Mouse (Mus musculus): ENCODE measurements around the gene Mob1b. TPM values are rescaled to one million over a fixed set of nuclear protein-coding genes. Genes with fewer than 3 reads are reported as not detected.

Gene Mob1b
- polyA plus RNA-seq (2015; fragmentation: Nextera tagmentation; extraction: Ambion mirVana): 15.4 and 17.5 TPM in 2 replicates

DNA sequence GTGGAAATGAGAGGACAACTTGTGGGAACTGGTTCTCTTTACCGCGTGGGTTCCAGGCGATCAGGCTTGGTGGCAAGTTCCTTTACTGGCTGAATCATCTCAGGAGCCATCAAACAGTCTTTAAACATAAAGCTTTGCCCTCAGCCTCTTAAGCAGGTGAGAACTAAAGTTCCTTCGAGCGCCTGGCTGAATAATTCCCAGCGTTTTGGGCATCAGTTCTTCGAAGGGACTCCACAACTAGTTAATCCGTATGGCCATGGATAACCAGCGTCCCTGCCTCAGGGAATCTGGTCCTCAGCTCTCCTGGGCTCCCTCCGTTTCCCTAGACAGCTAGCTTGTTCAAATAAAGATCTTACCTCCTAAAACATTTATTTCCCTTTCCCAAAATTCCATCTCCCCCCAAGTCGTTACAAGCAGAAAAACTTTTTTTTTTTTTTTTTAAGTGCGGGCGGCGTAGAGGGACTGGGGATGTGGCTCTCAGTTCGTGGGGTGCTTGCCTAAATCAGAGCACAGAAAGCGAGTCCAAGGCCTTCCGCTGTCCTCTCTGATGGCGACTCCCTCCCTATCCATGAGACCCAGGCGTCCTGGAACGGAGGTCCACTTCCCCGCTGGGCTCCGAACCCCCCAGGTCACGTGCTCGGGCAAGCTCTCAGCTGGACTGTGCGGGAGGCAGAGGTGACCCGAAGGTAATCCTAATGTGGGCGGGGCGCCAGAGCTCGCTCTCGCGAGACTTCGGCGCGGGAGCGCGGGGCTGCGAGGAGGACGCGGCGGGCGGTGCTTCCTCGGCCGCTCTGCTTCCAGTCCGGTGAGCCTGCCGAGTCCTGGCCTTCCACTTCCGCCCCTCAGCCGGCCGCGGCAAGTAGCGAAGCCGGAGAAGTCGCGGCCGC is at the start of gene Mob1b:
Gene Mob1b (plus strand): TSS at position 740 of the 887 bp plus-strand sequence.
- Histone ChIP-seq H3K9ac (ENCODE audit: low read length) (peak within 1 kb of the TSS; percentile 92), H3K4me1 (ENCODE audit: control insufficient read depth, insufficient read depth, low read length) (peaks cover 30% of the 10 kb centered on the region), H3K4me2 (ENCODE audit: low read depth, low read length) (peak within 1 kb of the TSS; percentile 91), H3K9me3 (replicated peaks; ENCODE audit: control insufficient read depth, low read length) (no peaks in the 10 kb centered on the region), H3K27me3 (ENCODE audit: control insufficient read depth, insufficient read depth, low read length) (no peaks in the 10 kb centered on the region), H3K4me3 (ENCODE audit: low read length) (peak within 1 kb of the TSS; percentile 92), H3K36me3 (ENCODE audit: control insufficient read depth, insufficient read depth) (no peaks in the 10 kb centered on the region), H3K27ac (ENCODE audit: low read length) (peak within 1 kb of the TSS; percentile 87)
- WGBS: under 1% methylated on average over 54 of the region's 54 CpGs
- ATAC-seq (replicated peaks; ENCODE audit: extremely low read depth, insufficient read depth, low FRiP score): peak; percentile 96

DNA sequence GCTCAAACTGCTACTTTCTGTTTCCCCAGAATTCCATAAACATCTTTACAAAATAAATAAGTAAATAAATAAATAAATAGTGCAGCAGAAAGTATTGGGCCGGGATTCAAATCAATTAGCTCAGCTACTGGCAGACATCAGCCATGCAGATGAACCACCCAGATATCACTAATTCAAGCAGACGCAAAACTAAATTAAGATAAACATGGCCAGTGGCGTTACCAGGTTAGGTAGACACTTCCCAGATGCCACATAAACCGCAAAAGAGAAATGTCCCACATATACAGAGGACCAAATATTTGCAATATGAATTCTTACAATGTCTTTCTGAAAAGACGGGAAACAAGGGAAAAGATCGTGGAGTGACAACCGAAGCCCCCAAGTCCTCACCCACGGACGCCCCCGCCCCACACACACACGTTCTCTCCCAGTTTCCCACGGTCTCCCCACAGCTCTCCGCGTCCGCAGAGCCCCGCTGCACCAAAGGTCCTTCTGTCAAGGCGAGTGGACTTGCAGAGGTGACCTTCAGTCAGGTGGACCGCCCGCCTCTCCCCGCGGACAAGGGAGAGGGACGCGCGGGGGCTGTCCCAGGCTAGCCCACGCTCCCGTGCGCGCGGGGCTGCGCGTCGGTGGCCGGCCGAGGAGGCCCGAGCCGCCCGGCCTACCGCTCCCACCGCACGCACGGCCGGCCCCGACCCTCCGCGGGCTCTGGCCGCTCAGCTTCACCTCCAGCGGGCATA is 45.8 kb upstream of the Mob1b start:
- peak overlapping the region; percentile 95 for H3K4me3 ChIP-seq (ENCODE audit: low read length)
- no peaks in the 10 kb centered on the region for H3K27me3 ChIP-seq (ENCODE audit: control insufficient read depth, insufficient read depth, low read length)
- H3K9ac ChIP-seq (ENCODE audit: low read length): peak overlapping the region; percentile 94
- H3K4me1 ChIP-seq (ENCODE audit: control insufficient read depth, insufficient read depth, low read length): peaks cover 19% of the 10 kb centered on the region
- peak overlapping the region; percentile 82 for H3K4me2 ChIP-seq (ENCODE audit: low read depth, low read length)
- ATAC-seq (replicated peaks; ENCODE audit: extremely low read depth, insufficient read depth, low FRiP score): peak; percentile 26
- H3K9me3 ChIP-seq (replicated peaks; ENCODE audit: control insufficient read depth, low read length): no peaks in the 10 kb centered on the region
- H3K36me3 ChIP-seq (ENCODE audit: control insufficient read depth, insufficient read depth): peaks cover 18% of the 10 kb centered on the region
- peak overlapping the region; percentile 98 for H3K27ac ChIP-seq (ENCODE audit: low read length)
- 2% methylated on average over 34 of the region's 47 CpGs for WGBS

DNA sequence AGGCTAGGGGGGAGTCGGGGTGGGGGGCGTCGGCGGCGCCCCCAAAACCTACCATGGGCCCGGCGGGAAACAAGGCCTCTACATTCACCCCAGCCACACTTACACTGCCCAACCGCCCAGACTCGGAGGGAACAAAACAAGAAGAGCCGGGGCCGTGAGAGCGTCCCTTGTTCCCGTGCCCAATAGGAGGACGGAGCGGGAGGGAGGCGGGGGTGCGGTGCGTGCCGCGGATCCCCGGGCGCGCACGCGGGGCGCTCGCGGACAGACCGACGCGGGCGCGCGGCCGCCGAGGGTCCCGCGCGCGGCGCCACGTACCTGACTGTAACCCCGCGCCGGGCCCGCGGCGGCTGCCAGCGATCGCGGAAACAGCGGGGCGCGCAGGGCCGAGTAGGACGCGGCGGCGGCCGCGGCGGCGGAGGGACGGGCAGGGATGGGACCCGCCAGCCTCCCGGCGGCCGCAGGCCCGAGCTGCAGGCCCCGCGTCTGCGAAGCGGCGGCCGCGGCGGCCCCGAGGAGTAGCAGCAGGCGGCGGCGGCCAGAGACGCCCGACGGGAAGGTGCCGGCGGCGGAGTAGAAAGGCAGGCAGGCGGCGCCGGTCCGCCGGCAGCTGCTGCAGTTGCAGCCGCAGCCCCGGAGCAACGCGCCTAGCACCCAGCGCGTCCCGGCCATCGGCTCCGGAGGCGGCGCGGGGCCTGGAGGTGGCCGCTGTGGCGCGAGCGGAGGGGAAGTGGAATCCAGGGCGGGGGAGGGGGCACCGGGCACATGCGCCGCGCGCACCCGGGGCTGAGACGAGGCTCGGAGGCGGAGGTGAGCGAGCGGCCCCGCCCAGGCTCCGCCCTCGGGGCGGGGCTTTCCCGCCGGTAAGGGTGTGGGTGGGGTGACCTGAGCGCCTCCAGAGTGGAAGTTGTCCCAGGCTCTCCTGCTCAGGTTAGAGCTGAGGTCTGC is 44.9 kb upstream of the Mob1b start, which contains the start of gene Grsf1:
Gene Grsf1 (minus strand): TSS at position 729 of the 945 bp plus-strand sequence.
- Histone ChIP-seq H3K4me2 (ENCODE audit: low read depth, low read length) (peak within 1 kb of the TSS; percentile 82), H3K27ac (ENCODE audit: low read length) (peak within 1 kb of the TSS; percentile 98), H3K9ac (ENCODE audit: low read length) (peak within 1 kb of the TSS; percentile 94), H3K9me3 (replicated peaks; ENCODE audit: control insufficient read depth, low read length) (no peaks in the 10 kb centered on the region), H3K36me3 (ENCODE audit: control insufficient read depth, insufficient read depth) (peaks cover 12% of the 10 kb centered on the region; the same call in 1 of the 2 replicates), H3K4me1 (ENCODE audit: control insufficient read depth, insufficient read depth, low read length) (peaks cover 19% of the 10 kb centered on the region), H3K27me3 (ENCODE audit: control insufficient read depth, insufficient read depth, low read length) (no peaks in the 10 kb centered on the region), H3K4me3 (ENCODE audit: low read length) (peak within 1 kb of the TSS; percentile 95)
- under 1% methylated on average over 91 of the region's 127 CpGs for WGBS
- ATAC-seq (replicated peaks; ENCODE audit: extremely low read depth, insufficient read depth, low FRiP score): peak; percentile 96

DNA sequence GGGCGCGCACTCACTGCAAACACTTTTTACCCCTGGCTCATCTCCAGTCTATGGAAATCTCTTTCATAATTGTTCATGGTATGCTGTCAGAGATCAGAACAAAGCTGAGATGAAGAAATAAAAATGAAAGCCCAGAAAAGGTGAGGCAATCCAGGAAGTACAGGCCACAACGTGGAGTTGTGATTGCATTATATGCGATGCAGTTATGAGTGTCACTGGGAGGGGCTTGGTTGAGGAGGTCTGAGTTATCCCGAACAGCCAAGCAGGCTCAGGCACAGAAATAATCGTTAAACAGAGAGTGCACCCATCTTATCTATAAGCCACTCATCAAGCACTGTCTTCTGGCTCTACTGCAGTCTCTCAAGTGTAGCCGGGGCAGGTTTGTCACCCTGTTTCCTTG is 41.7 kb upstream of the Mob1b start:
- Histone ChIP-seq H3K4me1 (ENCODE audit: control insufficient read depth, insufficient read depth, low read length) (peaks cover 12% of the 10 kb centered on the region), H3K27ac (ENCODE audit: low read length) (no peak overlapping the region), H3K9me3 (replicated peaks; ENCODE audit: control insufficient read depth, low read length) (no peaks in the 10 kb centered on the region), H3K27me3 (ENCODE audit: control insufficient read depth, insufficient read depth, low read length) (no peaks in the 10 kb centered on the region), H3K36me3 (ENCODE audit: control insufficient read depth, insufficient read depth) (no peaks in the 10 kb centered on the region), H3K9ac (ENCODE audit: low read length) (no peak overlapping the region), H3K4me2 (ENCODE audit: low read depth, low read length) (no peak overlapping the region), H3K4me3 (ENCODE audit: low read length) (no peak overlapping the region)
- WGBS: 42% methylated on average over 7 of the region's 7 CpGs
- no peak for ATAC-seq (replicated peaks; ENCODE audit: extremely low read depth, insufficient read depth, low FRiP score)

DNA sequence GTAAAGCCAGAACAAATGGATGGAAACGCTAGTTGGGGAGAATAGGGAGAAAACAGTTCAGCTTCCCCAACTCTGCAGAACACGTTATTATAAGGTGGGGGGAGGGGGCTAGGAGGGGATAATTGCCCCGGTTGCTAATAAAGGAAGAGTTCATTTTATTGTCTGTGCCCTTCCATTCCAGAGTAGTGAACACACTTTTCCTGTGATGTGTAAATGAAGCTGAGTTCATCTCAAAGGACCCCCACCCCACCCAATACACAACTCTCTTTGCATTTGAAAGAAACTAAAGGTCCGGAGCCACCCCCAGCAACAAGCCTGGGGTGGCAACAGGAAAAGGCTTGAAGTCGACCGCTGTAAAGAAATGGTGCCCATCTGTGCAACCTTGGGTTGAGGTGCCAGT is 41.3 kb upstream of the Mob1b start:
- Histone ChIP-seq H3K27ac (ENCODE audit: low read length) (no peak overlapping the region), H3K27me3 (ENCODE audit: control insufficient read depth, insufficient read depth, low read length) (no peaks in the 10 kb centered on the region), H3K9ac (ENCODE audit: low read length) (no peak overlapping the region), H3K36me3 (ENCODE audit: control insufficient read depth, insufficient read depth) (no peaks in the 10 kb centered on the region), H3K4me2 (ENCODE audit: low read depth, low read length) (no peak overlapping the region), H3K4me1 (ENCODE audit: control insufficient read depth, insufficient read depth, low read length) (peaks cover 10% of the 10 kb centered on the region), H3K4me3 (ENCODE audit: low read length) (no peak overlapping the region), H3K9me3 (replicated peaks; ENCODE audit: control insufficient read depth, low read length) (no peaks in the 10 kb centered on the region)
- no peak for ATAC-seq (replicated peaks; ENCODE audit: extremely low read depth, insufficient read depth, low FRiP score)
- WGBS: 34% methylated on average over 6 of the region's 6 CpGs

DNA sequence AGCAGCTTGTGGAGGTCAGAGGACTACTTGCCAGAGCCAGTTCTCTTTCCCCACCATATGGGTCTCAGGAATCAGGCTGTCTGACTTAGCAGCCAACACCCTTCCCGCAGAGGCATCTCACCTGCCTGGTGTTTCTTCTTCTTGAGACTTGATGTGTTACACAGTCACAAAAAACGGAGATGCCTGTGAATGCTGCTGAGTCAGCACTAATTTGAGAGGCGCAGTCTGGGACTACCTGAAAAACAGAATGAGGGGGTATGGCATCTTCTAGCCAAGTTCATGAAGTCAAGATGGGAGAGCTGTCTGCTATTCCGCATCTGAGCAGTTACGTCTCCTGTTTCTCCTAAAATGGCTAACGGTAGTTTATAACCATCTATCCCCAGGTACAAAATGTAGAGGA is 40.1 kb upstream of the Mob1b start:
- ATAC-seq (replicated peaks; ENCODE audit: extremely low read depth, insufficient read depth, low FRiP score): no peak
- no peaks in the 10 kb centered on the region for H3K27me3 ChIP-seq (ENCODE audit: control insufficient read depth, insufficient read depth, low read length)
- no peaks in the 10 kb centered on the region for H3K9me3 ChIP-seq (replicated peaks; ENCODE audit: control insufficient read depth, low read length)
- no peak overlapping the region for H3K27ac ChIP-seq (ENCODE audit: low read length)
- H3K4me1 ChIP-seq (ENCODE audit: control insufficient read depth, insufficient read depth, low read length): peaks cover 12% of the 10 kb centered on the region
- no peak overlapping the region for H3K9ac ChIP-seq (ENCODE audit: low read length)
- no peaks in the 10 kb centered on the region for H3K36me3 ChIP-seq (ENCODE audit: control insufficient read depth, insufficient read depth)
- H3K4me2 ChIP-seq (ENCODE audit: low read depth, low read length): no peak overlapping the region
- 82% methylated on average over 6 of the region's 6 CpGs for WGBS
- H3K4me3 ChIP-seq (ENCODE audit: low read length): no peak overlapping the region

DNA sequence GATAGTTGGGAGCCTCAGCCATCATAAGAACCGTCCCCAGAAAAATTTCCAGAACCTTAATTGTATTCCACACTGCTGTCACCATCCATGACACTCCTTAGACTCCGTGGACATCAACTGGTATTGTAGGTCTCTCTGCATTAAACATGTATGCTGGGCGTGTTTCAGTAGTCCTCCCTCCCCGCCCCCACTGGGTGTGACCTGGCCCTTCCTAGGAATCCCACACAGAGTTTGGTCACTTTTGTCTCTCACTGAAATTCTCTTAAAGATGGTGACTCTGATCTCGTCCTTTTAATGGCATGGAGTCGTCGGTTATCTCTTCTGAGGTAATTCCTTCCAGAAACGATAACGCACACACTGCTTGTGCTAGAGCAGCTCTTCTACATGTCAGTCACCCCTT is 36.9 kb upstream of the Mob1b start:
- Histone ChIP-seq H3K4me1 (ENCODE audit: control insufficient read depth, insufficient read depth, low read length) (peaks cover 12% of the 10 kb centered on the region), H3K4me3 (ENCODE audit: low read length) (no peak overlapping the region), H3K9ac (ENCODE audit: low read length) (no peak overlapping the region), H3K27ac (ENCODE audit: low read length) (no peak overlapping the region), H3K4me2 (ENCODE audit: low read depth, low read length) (no peak overlapping the region), H3K27me3 (ENCODE audit: control insufficient read depth, insufficient read depth, low read length) (no peaks in the 10 kb centered on the region), H3K36me3 (ENCODE audit: control insufficient read depth, insufficient read depth) (no peaks in the 10 kb centered on the region), H3K9me3 (replicated peaks; ENCODE audit: control insufficient read depth, low read length) (no peaks in the 10 kb centered on the region)
- WGBS: 71% methylated on average over 9 of the region's 9 CpGs
- ATAC-seq (replicated peaks; ENCODE audit: extremely low read depth, insufficient read depth, low FRiP score): no peak

DNA sequence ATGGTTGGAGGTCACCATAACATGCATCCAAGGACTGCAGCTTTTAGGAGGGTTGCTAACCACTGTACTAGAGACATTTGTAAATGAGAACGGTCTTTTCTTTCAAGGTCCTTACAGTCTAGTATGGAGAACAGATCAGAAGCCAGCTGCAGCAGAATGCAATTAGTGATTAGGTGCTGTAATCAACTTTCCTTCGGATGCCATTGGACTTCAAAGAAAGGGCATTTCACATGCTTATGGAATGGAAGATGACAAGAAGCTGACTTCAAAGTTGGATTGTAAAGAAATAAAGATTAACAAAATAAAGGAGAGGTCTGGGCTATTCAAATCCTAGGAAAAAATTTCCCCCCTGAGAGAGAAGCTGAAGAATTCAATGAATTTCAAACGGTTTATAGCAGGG is 36.4 kb upstream of the Mob1b start:
- no peaks in the 10 kb centered on the region for H3K9me3 ChIP-seq (replicated peaks; ENCODE audit: control insufficient read depth, low read length)
- no peak overlapping the region for H3K4me3 ChIP-seq (ENCODE audit: low read length)
- no peaks in the 10 kb centered on the region for H3K27me3 ChIP-seq (ENCODE audit: control insufficient read depth, insufficient read depth, low read length)
- peaks cover 7% of the 10 kb centered on the region for H3K4me1 ChIP-seq (ENCODE audit: control insufficient read depth, insufficient read depth, low read length)
- no peak overlapping the region for H3K27ac ChIP-seq (ENCODE audit: low read length)
- no peaks in the 10 kb centered on the region for H3K36me3 ChIP-seq (ENCODE audit: control insufficient read depth, insufficient read depth)
- ATAC-seq (replicated peaks; ENCODE audit: extremely low read depth, insufficient read depth, low FRiP score): no peak
- H3K9ac ChIP-seq (ENCODE audit: low read length): no peak overlapping the region
- 27% methylated on average over 3 of the region's 3 CpGs for WGBS
- no peak overlapping the region for H3K4me2 ChIP-seq (ENCODE audit: low read depth, low read length)

Measured in heart, embryonic 16.5 days (tissue).